In the genomic region with DNA sequence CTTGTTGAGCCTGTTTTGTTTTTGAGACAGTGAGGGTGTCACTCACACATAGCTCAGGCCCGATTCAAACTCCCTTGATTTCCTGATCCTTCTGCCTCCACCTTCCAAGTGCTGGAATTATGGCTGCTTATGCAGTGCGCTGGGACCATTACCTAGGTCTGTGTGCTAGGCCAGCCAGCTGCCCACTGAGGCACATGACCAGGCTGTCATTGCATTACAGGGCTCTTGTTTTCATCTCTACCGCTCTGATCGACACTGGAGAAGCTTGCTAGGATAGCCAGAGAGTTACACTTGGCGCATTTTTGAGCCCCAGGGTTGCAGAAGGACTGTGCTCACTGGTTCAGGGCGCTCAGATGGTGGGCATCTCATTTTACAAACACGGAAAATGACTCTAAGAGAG, we compare ENCODE assay signal across 10 mouse cellular contexts. TPM values are rescaled to one million over a fixed set of nuclear protein-coding genes. Genes with fewer than 3 reads are reported as not detected.
DNase-seq lines count a peak whose midpoint lies in the region; ATAC-seq and TF ChIP-seq lines count a peak whose summit lies in the region.
"Had no signal": no experiment of that assay in that cellular context is flagged by ENCODE, and none has a peak within 500 bp of the region (broad histone marks: within the 10 kb centered on the region; RNA-seq: fewer than 3 reads in every experiment).

No protein-coding gene starts in this region.

- H3K4me1 ChIP-seq in forebrain, postnatal 0 days (ENCODE audit: insufficient read depth), result no peaks in the 10 kb centered on the region
- H3K4me1 ChIP-seq in forebrain, embryonic 11.5 days (replicated peaks; ENCODE audit: control insufficient read depth, insufficient read depth, low read length), result no peaks in the 10 kb centered on the region
- no peaks in the 10 kb centered on the region for H3K4me1 ChIP-seq in lung, adult 2 months (ENCODE audit: control insufficient read depth, insufficient read depth, low read length)
- peaks cover 11% of the 10 kb centered on the region; the same call in 1 of the 2 replicates for H3K4me1 ChIP-seq in limb, embryonic 10.5 days
- no peaks in the 10 kb centered on the region for H3K4me1 ChIP-seq in stomach, embryonic 14.5 days (ENCODE audit: control insufficient read depth, insufficient read depth, low read length)

- TF ChIP-seq CTCF in forebrain, postnatal 0 days (IDR thresholded peaks at IDR 0.05; ENCODE audit: low read depth), result no peak
- no peak for TF ChIP-seq CTCF in lung, adult 2 months (IDR thresholded peaks at IDR 0.05; ENCODE audit: insufficient read depth, low read length)

- no peak for ATAC-seq in forebrain, postnatal 0 days
- ATAC-seq in forebrain, embryonic 11.5 days (replicated peaks; ENCODE audit: low FRiP score), result no peak
- ATAC-seq in stomach, embryonic 14.5 days (ENCODE audit: insufficient number of reproducible peaks, insufficient read depth, low FRiP score, low read depth), result no peak
- no peak for ATAC-seq in megakaryocyte progenitor cell, adult 5-6 weeks (replicated peaks; ENCODE audit: poor library complexity)

- no peaks in the 10 kb centered on the region for H3K36me3 ChIP-seq in forebrain, postnatal 0 days (ENCODE audit: insufficient read depth)
- H3K36me3 ChIP-seq in forebrain, embryonic 11.5 days (ENCODE audit: control insufficient read depth, insufficient read depth, low read length), result no peaks in the 10 kb centered on the region
- H3K36me3 ChIP-seq in limb, embryonic 10.5 days, result no peaks in the 10 kb centered on the region
- no peaks in the 10 kb centered on the region for H3K36me3 ChIP-seq in stomach, embryonic 14.5 days (ENCODE audit: control insufficient read depth, insufficient read depth, low read length)

- TF ChIP-seq POLR2A in lung, adult 2 months (IDR thresholded peaks at IDR 0.05; ENCODE audit: borderline replicate concordance, extremely low read depth, low read depth, low read length), result no peak

- peak overlapping the region; percentile 35 for H3K4me2 ChIP-seq in forebrain, postnatal 0 days (ENCODE audit: low read depth)
- H3K4me2 ChIP-seq in forebrain, embryonic 11.5 days (ENCODE audit: low read depth, low read length, severe bottlenecking), result no peak overlapping the region
- peak overlapping the region; percentile 25 for H3K4me2 ChIP-seq in stomach, embryonic 14.5 days (replicated peaks; ENCODE audit: low read depth, low read length)

- 29% methylated on average over 7 of the region's 7 CpGs for WGBS in forebrain, postnatal 0 days
- 23% methylated on average over 7 of the region's 7 CpGs for WGBS in forebrain, embryonic 11.5 days
- 39% methylated on average over 7 of the region's 7 CpGs for WGBS in lung, adult 2 months
- 27% methylated on average over 7 of the region's 7 CpGs for WGBS in limb, embryonic 10.5 days
- WGBS in stomach, embryonic 14.5 days, result 18% methylated on average over 7 of the region's 7 CpGs

- H3K27ac ChIP-seq in forebrain, postnatal 0 days (ENCODE audit: low read depth, low read length), result no peak overlapping the region
- no peak overlapping the region for H3K27ac ChIP-seq in forebrain, embryonic 11.5 days (ENCODE audit: low read depth, low read length)
- H3K27ac ChIP-seq in limb, embryonic 10.5 days, result no peak overlapping the region
- H3K27ac ChIP-seq in stomach, embryonic 14.5 days (ENCODE audit: low read length), result no peak overlapping the region

- peaks cover 12% of the 10 kb centered on the region for H3K27me3 ChIP-seq in forebrain, postnatal 0 days (ENCODE audit: insufficient read depth, low read length)
- H3K27me3 ChIP-seq in forebrain, embryonic 11.5 days (ENCODE audit: control insufficient read depth, insufficient read depth, low read length), result peaks cover 11% of the 10 kb centered on the region
- H3K27me3 ChIP-seq in limb, embryonic 10.5 days (ENCODE audit: low read depth, poor library complexity, severe bottlenecking), result peaks cover 37% of the 10 kb centered on the region
- peaks cover 7% of the 10 kb centered on the region; the same call in 1 of the 2 replicates for H3K27me3 ChIP-seq in stomach, embryonic 14.5 days (ENCODE audit: control insufficient read depth, insufficient read depth, low read length)

- no peak for DNase-seq in forebrain, postnatal 0 days
- DNase-seq in forebrain, embryonic 11.5 days (ENCODE audit: low spot score), result no peak
- DNase-seq in lung, adult 2 months, result no peak
- DNase-seq in lung, postnatal 25 days (ENCODE audit: low spot score), result no peak
- DNase-seq in limb, embryonic 10.5 days (ENCODE audit: low spot score), result no peak
- no peak for DNase-seq in urinary bladder, postnatal 14 days (ENCODE audit: low spot score)

- H3K4me3 ChIP-seq in forebrain, postnatal 0 days (ENCODE audit: low read depth, low read length), result peak overlapping the region; percentile 23
- H3K4me3 ChIP-seq in forebrain, embryonic 11.5 days (ENCODE audit: low read depth, low read length), result no peak overlapping the region
- peak overlapping the region; percentile 58 for H3K4me3 ChIP-seq in lung, adult 2 months (replicated peaks; ENCODE audit: extremely low read depth, low read depth, low read length)
- H3K4me3 ChIP-seq in limb, embryonic 10.5 days, result peak overlapping the region; percentile 25
- H3K4me3 ChIP-seq in stomach, embryonic 14.5 days (ENCODE audit: low read depth, low read length), result peak overlapping the region; percentile 36
- H3K4me3 ChIP-seq: myocyte had no signal

- H3K9me3 ChIP-seq in forebrain, postnatal 0 days (ENCODE audit: low read length), result no peaks in the 10 kb centered on the region
- no peaks in the 10 kb centered on the region; the same call in 1 of the 2 replicates for H3K9me3 ChIP-seq in forebrain, embryonic 11.5 days (ENCODE audit: control insufficient read depth, low read length)
- no peaks in the 10 kb centered on the region for H3K9me3 ChIP-seq in limb, embryonic 10.5 days (replicated peaks)
- H3K9me3 ChIP-seq in stomach, embryonic 14.5 days (ENCODE audit: control insufficient read depth, low read depth, low read length), result no peaks in the 10 kb centered on the region

- H3K9ac ChIP-seq in forebrain, postnatal 0 days, result no peak overlapping the region
- no peak overlapping the region for H3K9ac ChIP-seq in forebrain, embryonic 11.5 days (ENCODE audit: low read length)
- peak overlapping the region; percentile 30; the same call in 1 of the 2 replicates for H3K9ac ChIP-seq in stomach, embryonic 14.5 days (replicated peaks; ENCODE audit: low read depth, low read length)

RNA-seq across cellular contexts. Expression of a gene that starts 0.4 kb away (rescaled TPM):
- total RNA-seq in forebrain, postnatal 0 days (2014; rRNA removed), result 2.6 and 4.2 TPM in 2 replicates
- 2.4 and 2.9 TPM in 2 replicates for polyA plus RNA-seq in forebrain, postnatal 0 days (2015; fragmentation: Nextera tagmentation; extraction: Ambion mirVana)
- 1.4 and 2.6 TPM in 2 replicates for polyA plus RNA-seq in forebrain, embryonic 11.5 days (2014; fragmentation: Nextera tagmentation; extraction: Ambion mirVana)
- 21.4 and 33.9 TPM in 2 replicates for polyA plus RNA-seq in lung, adult 2 months (2012; rRNA removed)
- 7.8 and 8.6 TPM in 2 replicates for polyA plus RNA-seq in limb, embryonic 10.5 days (2016; fragmentation: Nextera tagmentation; extraction: Ambion mirVana)
- polyA plus RNA-seq in stomach, embryonic 14.5 days (2014; fragmentation: Nextera tagmentation; extraction: Ambion mirVana), result 54.4 and 55.8 TPM in 2 replicates
- total RNA-seq in megakaryocyte progenitor cell, adult 5-6 weeks (2015), result 0.32 and 0.57 TPM in 2 replicates
- total RNA-seq in megakaryocyte progenitor cell, adult 5-6 weeks (2017), result 0.44 and 2.8 TPM in 2 replicates
- total RNA-seq: heart, postnatal 25 days had no signal
- polyA plus RNA-seq: myocyte had no signal

RNA-seq across cellular contexts. Expression of a gene that starts 8.8 kb away (rescaled TPM):
- total RNA-seq in forebrain, postnatal 0 days (2014; rRNA removed), result 55.2 and 63.1 TPM in 2 replicates
- polyA plus RNA-seq in forebrain, postnatal 0 days (2015; fragmentation: Nextera tagmentation; extraction: Ambion mirVana), result 40.8 and 48.9 TPM in 2 replicates
- 71.0 and 76.3 TPM in 2 replicates for polyA plus RNA-seq in forebrain, embryonic 11.5 days (2014; fragmentation: Nextera tagmentation; extraction: Ambion mirVana)
- polyA plus RNA-seq in lung, adult 2 months (2012; rRNA removed), result 192 and 271 TPM in 2 replicates
- 68.5 and 81.1 TPM in 2 replicates for polyA plus RNA-seq in limb, embryonic 10.5 days (2016; fragmentation: Nextera tagmentation; extraction: Ambion mirVana)
- 122 and 125 TPM in 2 replicates for polyA plus RNA-seq in stomach, embryonic 14.5 days (2014; fragmentation: Nextera tagmentation; extraction: Ambion mirVana)
- 80.9 and 85.5 TPM in 2 replicates for total RNA-seq in megakaryocyte progenitor cell, adult 5-6 weeks (2015)
- total RNA-seq in megakaryocyte progenitor cell, adult 5-6 weeks (2017), result 66.8 and 68.2 TPM in 2 replicates

RNA-seq across cellular contexts. Expression of a gene that starts 20.5 kb away (rescaled TPM):
- total RNA-seq in forebrain, postnatal 0 days (2014; rRNA removed), result 65.1 and 69.4 TPM in 2 replicates
- 104 and 118 TPM in 2 replicates for polyA plus RNA-seq in forebrain, postnatal 0 days (2015; fragmentation: Nextera tagmentation; extraction: Ambion mirVana)
- polyA plus RNA-seq in forebrain, embryonic 11.5 days (2014; fragmentation: Nextera tagmentation; extraction: Ambion mirVana), result 58.6 and 60.8 TPM in 2 replicates
- 33.5 and 34.7 TPM in 2 replicates for polyA plus RNA-seq in lung, adult 2 months (2012; rRNA removed)
- polyA plus RNA-seq in limb, embryonic 10.5 days (2016; fragmentation: Nextera tagmentation; extraction: Ambion mirVana), result 32.7 and 38.0 TPM in 2 replicates
- polyA plus RNA-seq in stomach, embryonic 14.5 days (2014; fragmentation: Nextera tagmentation; extraction: Ambion mirVana), result 47.4 and 48.5 TPM in 2 replicates
- total RNA-seq in megakaryocyte progenitor cell, adult 5-6 weeks (2015), result 24.1 and 24.3 TPM in 2 replicates
- 11.2 and 16.1 TPM in 2 replicates for total RNA-seq in megakaryocyte progenitor cell, adult 5-6 weeks (2017)

RNA-seq across cellular contexts. Expression of a gene that starts 23.9 kb away (rescaled TPM):
- 27.6 and 28.1 TPM in 2 replicates for total RNA-seq in forebrain, postnatal 0 days (2014; rRNA removed)
- 7.1 and 11.9 TPM in 2 replicates for polyA plus RNA-seq in forebrain, postnatal 0 days (2015; fragmentation: Nextera tagmentation; extraction: Ambion mirVana)
- polyA plus RNA-seq in forebrain, embryonic 11.5 days (2014; fragmentation: Nextera tagmentation; extraction: Ambion mirVana), result 16.3 and 22.3 TPM in 2 replicates
- 16.9 and 21.5 TPM in 2 replicates for polyA plus RNA-seq in lung, adult 2 months (2012; rRNA removed)
- 18.9 and 19.1 TPM in 2 replicates for polyA plus RNA-seq in limb, embryonic 10.5 days (2016; fragmentation: Nextera tagmentation; extraction: Ambion mirVana)
- 14.1 and 14.7 TPM in 2 replicates for polyA plus RNA-seq in stomach, embryonic 14.5 days (2014; fragmentation: Nextera tagmentation; extraction: Ambion mirVana)
- total RNA-seq in megakaryocyte progenitor cell, adult 5-6 weeks (2015), result 33.8 and 38.8 TPM in 2 replicates
- total RNA-seq in megakaryocyte progenitor cell, adult 5-6 weeks (2017), result 83.1 and 87.6 TPM in 2 replicates

RNA-seq across cellular contexts. Expression of a gene that starts 46.6 kb away (rescaled TPM):
- 18.7 and 19.5 TPM in 2 replicates for total RNA-seq in forebrain, postnatal 0 days (2014; rRNA removed)
- polyA plus RNA-seq in forebrain, postnatal 0 days (2015; fragmentation: Nextera tagmentation; extraction: Ambion mirVana), result 19.9 and 26.4 TPM in 2 replicates
- 55.7 and 57.9 TPM in 2 replicates for polyA plus RNA-seq in forebrain, embryonic 11.5 days (2014; fragmentation: Nextera tagmentation; extraction: Ambion mirVana)
- polyA plus RNA-seq in lung, adult 2 months (2012; rRNA removed), result 31.9 and 36.8 TPM in 2 replicates
- polyA plus RNA-seq in limb, embryonic 10.5 days (2016; fragmentation: Nextera tagmentation; extraction: Ambion mirVana), result 38.5 and 41.3 TPM in 2 replicates
- 38.8 and 43.5 TPM in 2 replicates for polyA plus RNA-seq in stomach, embryonic 14.5 days (2014; fragmentation: Nextera tagmentation; extraction: Ambion mirVana)
- 3.9 and 5.0 TPM in 2 replicates for total RNA-seq in megakaryocyte progenitor cell, adult 5-6 weeks (2015)
- total RNA-seq in megakaryocyte progenitor cell, adult 5-6 weeks (2017), result 6.1 and 7.0 TPM in 2 replicates
